Mouse (Mus musculus) layer of hippocampus, adult 11-12 months (tissue): ENCODE measurements around the gene Tor1a.

Source experiments
- DNase-seq: peaks from one replicate; pipeline ENCODE4 v3.0.0; 2022; ENCODE audit warnings: low spot score

Gene Tor1a

GRCm38 (mm10) chr2:30967352-30968327 is at the start of gene Tor1a:
TSS of gene Tor1a (minus strand) at chr2:30967933.
- DNase-seq, result peak; percentile 91

GRCm38 (mm10) chr2:31013371-31014120 is 45.8 kb upstream of the Tor1a start:
- DNase-seq, result no peak

GRCm38 (mm10) chr2:31007208-31007607 is 39.5 kb upstream of the Tor1a start:
- no peak for DNase-seq

- no peak for DNase-seq
Measured at GRCm38 (mm10) chr2:31006434-31006833, 38.7 kb upstream of the Tor1a start.

GRCm38 (mm10) chr2:31005453-31005852 is 37.7 kb upstream of the Tor1a start:
- DNase-seq, result no peak

- no peak for DNase-seq
Measured at GRCm38 (mm10) chr2:31002857-31003256, 35.1 kb upstream of the Tor1a start.

GRCm38 (mm10) chr2:30998443-30999260 is 30.9 kb upstream of the Tor1a start:
- DNase-seq, result no peak

- DNase-seq, result no peak
Measured at GRCm38 (mm10) chr2:30995432-30995996, 27.8 kb upstream of the Tor1a start.

- DNase-seq, result no peak
Measured at GRCm38 (mm10) chr2:30994853-30995252, 27.1 kb upstream of the Tor1a start.

- no peak for DNase-seq
Measured at GRCm38 (mm10) chr2:30990221-30990620, 22.5 kb upstream of the Tor1a start.

- DNase-seq, result no peak
Measured at GRCm38 (mm10) chr2:30985111-30986020, 17.6 kb upstream of the Tor1a start.

- DNase-seq, result no peak
Measured at GRCm38 (mm10) chr2:30983024-30983423, 15.3 kb upstream of the Tor1a start.

- DNase-seq, result peak; percentile 100
Measured at GRCm38 (mm10) chr2:30981790-30982513, 14.2 kb upstream of the Tor1a start, which contains the start of the genes BC005624 and Usp20. TSS of gene BC005624 (minus strand) at chr2:30982201. TSS of gene Usp20 (plus strand) at chr2:30982279.

- DNase-seq, result no peak
Measured at GRCm38 (mm10) chr2:30966826-30967225, 907 bp downstream of the Tor1a start.

- DNase-seq, result no peak
Measured at GRCm38 (mm10) chr2:30965627-30966026, 2.1 kb downstream of the Tor1a start.

GRCm38 (mm10) chr2:30962570-30963254 is 5.0 kb downstream of the Tor1a start:
- DNase-seq, result no peak

GRCm38 (mm10) chr2:30959856-30960255 is 7.9 kb downstream of the Tor1a start:
- no peak for DNase-seq

- no peak for DNase-seq
Measured at GRCm38 (mm10) chr2:30958726-30959125, 9.0 kb downstream of the Tor1a start.

GRCm38 (mm10) chr2:30957511-30957910 is 10.2 kb downstream of the Tor1a start:
- DNase-seq, result no peak
